Mouse (Mus musculus): ENCODE data around the gene Chchd3. TPM values are rescaled to one million over a fixed set of nuclear protein-coding genes. Genes with fewer than 3 reads are reported as not detected.

Chchd3 gene
- polyA plus RNA-seq, 1 experiment, result not detected

GRCm38 (mm10) chr6:32790487-32790886 lies 269.6 kb downstream of the Chchd3 start:
- Histone ChIP-seq H3K4me1 (ENCODE audit: control insufficient read depth, insufficient read depth, low read length) (no peaks in the 10 kb centered on the region), H3K4me3 (ENCODE audit: insufficient read depth, low read depth, low read length) (no peak overlapping the region), H3K27ac (ENCODE audit: insufficient read depth, low read depth, low read length) (no peak overlapping the region)
- 67% methylated on average over 4 of the region's 4 CpGs for WGBS
- TF ChIP-seq CTCF (IDR thresholded peaks at IDR 0.05; ENCODE audit: insufficient read depth, low read depth, low read length), result no peak
- TF ChIP-seq POLR2A (IDR thresholded peaks at IDR 0.05; ENCODE audit: insufficient read depth, low read depth, low read length), result no peak

- Histone ChIP-seq H3K4me3 (ENCODE audit: insufficient read depth, low read depth, low read length) (no peak overlapping the region), H3K27ac (ENCODE audit: insufficient read depth, low read depth, low read length) (no peak overlapping the region), H3K4me1 (ENCODE audit: control insufficient read depth, insufficient read depth, low read length) (no peaks in the 10 kb centered on the region)
- 92% methylated on average over 1 of the region's 1 CpGs for WGBS
- TF ChIP-seq CTCF (IDR thresholded peaks at IDR 0.05; ENCODE audit: insufficient read depth, low read depth, low read length) (no peak), POLR2A (IDR thresholded peaks at IDR 0.05; ENCODE audit: insufficient read depth, low read depth, low read length) (no peak)
Measured at GRCm38 (mm10) chr6:32787399-32787798, 272.7 kb downstream of the Chchd3 start.

- Histone ChIP-seq H3K27ac (ENCODE audit: insufficient read depth, low read depth, low read length) (no peak overlapping the region), H3K4me1 (ENCODE audit: control insufficient read depth, insufficient read depth, low read length) (no peaks in the 10 kb centered on the region), H3K4me3 (ENCODE audit: insufficient read depth, low read depth, low read length) (no peak overlapping the region)
- 97% methylated on average over 5 of the region's 5 CpGs for WGBS
- TF ChIP-seq POLR2A (IDR thresholded peaks at IDR 0.05; ENCODE audit: insufficient read depth, low read depth, low read length) (no peak), CTCF (IDR thresholded peaks at IDR 0.05; ENCODE audit: insufficient read depth, low read depth, low read length) (no peak)
Measured at GRCm38 (mm10) chr6:32786196-32786595, 273.9 kb downstream of the Chchd3 start.

- TF ChIP-seq CTCF (IDR thresholded peaks at IDR 0.05; ENCODE audit: insufficient read depth, low read depth, low read length) (no peak), POLR2A (IDR thresholded peaks at IDR 0.05; ENCODE audit: insufficient read depth, low read depth, low read length) (no peak)
- Histone ChIP-seq H3K27ac (ENCODE audit: insufficient read depth, low read depth, low read length) (no peak overlapping the region), H3K4me3 (ENCODE audit: insufficient read depth, low read depth, low read length) (no peak overlapping the region), H3K4me1 (ENCODE audit: control insufficient read depth, insufficient read depth, low read length) (peaks cover 8% of the 10 kb centered on the region)
- WGBS, result 95% methylated on average over 4 of the region's 4 CpGs
Measured at GRCm38 (mm10) chr6:32783102-32783501, 277.0 kb downstream of the Chchd3 start.

GRCm38 (mm10) chr6:32780602-32781001 lies 279.5 kb downstream of the Chchd3 start:
- Histone ChIP-seq H3K27ac (ENCODE audit: insufficient read depth, low read depth, low read length) (no peak overlapping the region), H3K4me1 (ENCODE audit: control insufficient read depth, insufficient read depth, low read length) (peaks cover 15% of the 10 kb centered on the region), H3K4me3 (ENCODE audit: insufficient read depth, low read depth, low read length) (0 out of 2 replicates have a peak overlapping the region, but pooled peaks have one; percentile 5)
- WGBS, result 9% methylated on average over 11 of the region's 11 CpGs
- no peak for TF ChIP-seq POLR2A (IDR thresholded peaks at IDR 0.05; ENCODE audit: insufficient read depth, low read depth, low read length)
- no peak for TF ChIP-seq CTCF (IDR thresholded peaks at IDR 0.05; ENCODE audit: insufficient read depth, low read depth, low read length)

- whole genome bisulfite sequencing, result 32% methylated on average over 11 of the region's 11 CpGs
- Histone ChIP-seq H3K4me1 (ENCODE audit: control insufficient read depth, insufficient read depth, low read length) (peaks cover 15% of the 10 kb centered on the region), H3K4me3 (ENCODE audit: insufficient read depth, low read depth, low read length) (no peak overlapping the region), H3K27ac (ENCODE audit: insufficient read depth, low read depth, low read length) (no peak overlapping the region)
- no peak for TF ChIP-seq CTCF (IDR thresholded peaks at IDR 0.05; ENCODE audit: insufficient read depth, low read depth, low read length)
- no peak for TF ChIP-seq POLR2A (IDR thresholded peaks at IDR 0.05; ENCODE audit: insufficient read depth, low read depth, low read length)
Measured at GRCm38 (mm10) chr6:32776384-32776783, 283.7 kb downstream of the Chchd3 start.

- TF ChIP-seq CTCF (IDR thresholded peaks at IDR 0.05; ENCODE audit: insufficient read depth, low read depth, low read length) (no peak), POLR2A (IDR thresholded peaks at IDR 0.05; ENCODE audit: insufficient read depth, low read depth, low read length) (no peak)
- H3K4me1 ChIP-seq (ENCODE audit: control insufficient read depth, insufficient read depth, low read length), result peaks cover 3% of the 10 kb centered on the region; the same call in 1 of the 2 replicates
- 62% methylated on average over 10 of the region's 10 CpGs for WGBS
- H3K27ac ChIP-seq (ENCODE audit: insufficient read depth, low read depth, low read length), result no peak overlapping the region
- no peak overlapping the region for H3K4me3 ChIP-seq (ENCODE audit: insufficient read depth, low read depth, low read length)
Measured at GRCm38 (mm10) chr6:32754524-32754923, 305.5 kb downstream of the Chchd3 start.

- WGBS, result 96% methylated on average over 1 of the region's 1 CpGs
- Histone ChIP-seq H3K4me3 (ENCODE audit: insufficient read depth, low read depth, low read length) (no peak overlapping the region), H3K4me1 (ENCODE audit: control insufficient read depth, insufficient read depth, low read length) (peaks cover 6% of the 10 kb centered on the region; the same call in 1 of the 2 replicates), H3K27ac (ENCODE audit: insufficient read depth, low read depth, low read length) (no peak overlapping the region)
- TF ChIP-seq CTCF (IDR thresholded peaks at IDR 0.05; ENCODE audit: insufficient read depth, low read depth, low read length) (no peak), POLR2A (IDR thresholded peaks at IDR 0.05; ENCODE audit: insufficient read depth, low read depth, low read length) (no peak)
Measured at GRCm38 (mm10) chr6:32749821-32750220, 310.2 kb downstream of the Chchd3 start.

- 34% methylated on average over 6 of the region's 6 CpGs for WGBS
Measured at GRCm38 (mm10) chr6:32748777-32749176, 311.3 kb downstream of the Chchd3 start.

GRCm38 (mm10) chr6:32747333-32747732 lies 312.7 kb downstream of the Chchd3 start:
- H3K4me3 ChIP-seq (ENCODE audit: insufficient read depth, low read depth, low read length), result no peak overlapping the region
- TF ChIP-seq POLR2A (IDR thresholded peaks at IDR 0.05; ENCODE audit: insufficient read depth, low read depth, low read length) (no peak), CTCF (IDR thresholded peaks at IDR 0.05; ENCODE audit: insufficient read depth, low read depth, low read length) (no peak)

More at GRCm38 (mm10) chr6:32748777-32749176, 311.3 kb downstream of the Chchd3 start:
- Histone ChIP-seq H3K27ac (ENCODE audit: insufficient read depth, low read depth, low read length) (no peak overlapping the region), H3K4me1 (ENCODE audit: control insufficient read depth, insufficient read depth, low read length) (peaks cover 4% of the 10 kb centered on the region; the same call in 1 of the 2 replicates), H3K4me3 (ENCODE audit: insufficient read depth, low read depth, low read length) (no peak overlapping the region)
- TF ChIP-seq POLR2A (IDR thresholded peaks at IDR 0.05; ENCODE audit: insufficient read depth, low read depth, low read length) (no peak), CTCF (IDR thresholded peaks at IDR 0.05; ENCODE audit: insufficient read depth, low read depth, low read length) (no peak)

More at GRCm38 (mm10) chr6:32747333-32747732, 312.7 kb downstream of the Chchd3 start:
- Histone ChIP-seq H3K27ac (ENCODE audit: insufficient read depth, low read depth, low read length) (no peak overlapping the region), H3K4me1 (ENCODE audit: control insufficient read depth, insufficient read depth, low read length) (peaks cover 4% of the 10 kb centered on the region; the same call in 1 of the 2 replicates)
- WGBS, result 93% methylated on average over 2 of the region's 2 CpGs

Other genes starting within 250 kb of the Chchd3 start
- not detected in 2 replicates for gene Exoc4, start 188.8 kb upstream of the Chchd3 start, polyA plus RNA-seq (2012; ENCODE audit: insufficient read depth, insufficient read length, low replicate concordance, missing spikeins)